Mouse (Mus musculus): ENCODE measurements at regions not wholly inside any gene's neighbourhood (a gene's known extent, or its start where the extent isn't known, plus 50 kb on each side); places are given as distances from the start of the nearest gene placed in this dataset.
"Not testable (repeated sequence)": the region's sequence is repeated elsewhere in the genome, so short reads cannot be mapped to it uniquely, and the experiment has no call there.

GRCm38 (mm10) chr6:13763636-13764035, 76.1 kb downstream of the Gpr85 start:
- TF ChIP-seq CTCF (conservative IDR thresholded peaks at IDR 0.05 in 1 of 2, IDR thresholded peaks at IDR 0.05 in 1 of 2; ENCODE audit: low read depth in 2 of 2, low read length in 2 of 2); ETS1 (conservative IDR thresholded peaks at IDR 0.05; ENCODE audit: low read depth, low read length); POLR2A (IDR thresholded peaks at IDR 0.05; ENCODE audit: low read depth, low read length): not testable (repeated sequence)

Data from CH12.LX (cell line).